Mouse (Mus musculus) adrenal gland, adult (tissue): ENCODE measurements at regions not wholly inside any gene's neighbourhood (a gene's known extent, or its start where the extent isn't known, plus 50 kb on each side); places are given as distances from the start of the nearest gene placed in this dataset.

Experiments
- DNase-seq, 2 experiments: peaks; one replicate each; pipeline ENCODE4 v3.0.0; 2022 to 2023; ENCODE audit warnings: low spot score in 1 of 2; ENCODE audit not compliant: inconsistent age in 2 of 2

DNA sequence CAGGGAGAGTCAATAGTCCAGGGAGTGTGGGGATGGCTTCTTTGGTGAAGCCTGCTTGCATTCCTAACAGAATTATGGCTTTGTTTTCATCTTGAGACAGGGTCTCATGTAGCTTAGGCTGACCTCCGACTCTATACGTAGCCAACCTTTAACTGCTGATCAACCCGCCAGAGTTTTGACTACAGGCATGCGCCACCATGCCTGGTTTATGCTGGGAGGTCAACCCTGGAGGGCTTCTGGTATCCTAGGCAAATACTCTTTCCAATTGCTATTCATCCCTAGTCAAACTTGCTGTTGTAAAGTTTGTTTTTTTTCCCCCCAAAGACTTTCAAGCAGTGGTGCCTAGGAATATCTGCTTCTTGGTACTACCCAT, 127.3 kb upstream of the Adgrl2 start:
- no peak for DNase-seq

DNA sequence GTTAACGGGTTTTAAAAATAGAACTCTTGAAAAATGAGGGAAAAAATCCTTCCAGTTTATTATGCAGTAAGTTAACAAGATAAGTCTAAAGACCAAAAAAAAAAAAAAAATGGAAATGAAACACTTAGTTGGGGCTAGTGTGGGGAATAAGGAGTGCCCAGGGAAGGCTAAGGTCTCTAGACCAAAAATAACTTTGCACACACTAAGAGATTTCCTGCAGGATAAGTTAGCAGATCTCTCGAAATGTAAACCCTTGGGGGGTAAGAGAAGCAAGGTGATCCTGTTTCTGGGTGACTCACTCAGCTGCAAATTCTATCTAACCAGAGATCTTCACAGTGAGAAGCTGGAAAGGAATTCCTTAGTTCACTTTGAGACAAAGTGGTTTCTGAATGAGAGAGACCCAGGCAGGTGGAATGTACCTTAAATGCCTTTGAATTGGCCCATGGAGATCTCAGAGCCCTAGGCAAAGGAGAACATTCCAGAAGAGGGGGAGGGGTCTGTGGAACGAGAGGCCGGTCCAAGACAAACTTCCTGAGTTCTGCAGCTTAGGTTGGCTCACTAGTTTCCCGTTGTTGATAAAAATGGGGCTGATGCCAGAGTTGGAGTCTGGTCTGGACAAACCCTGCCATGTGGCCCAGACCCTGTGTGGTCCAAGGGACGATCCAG, 126.8 kb upstream of the Adgrl2 start:
- DNase-seq: peak in 1 of 2 experiments; percentile 9

DNA sequence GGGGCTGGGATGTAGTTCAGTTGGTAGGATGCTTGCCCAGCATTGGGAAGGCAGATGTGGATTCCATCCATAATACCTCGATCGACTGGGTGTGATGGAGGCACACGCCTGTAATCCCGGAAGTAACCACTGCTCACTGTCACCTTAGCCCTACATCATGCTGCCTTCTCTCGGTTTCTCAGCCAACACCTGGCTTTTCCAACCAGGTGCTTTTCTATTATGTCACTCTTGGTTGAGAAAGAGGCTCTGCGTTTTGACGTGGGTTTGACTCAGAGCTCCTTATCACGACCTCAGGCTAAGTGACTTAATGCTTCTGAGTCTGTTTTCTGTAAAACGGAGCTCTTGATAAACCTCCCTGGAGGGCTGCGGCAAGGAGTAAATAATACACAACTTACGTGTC, 126.2 kb upstream of the Adgrl2 start:
- DNase-seq: no peak

DNA sequence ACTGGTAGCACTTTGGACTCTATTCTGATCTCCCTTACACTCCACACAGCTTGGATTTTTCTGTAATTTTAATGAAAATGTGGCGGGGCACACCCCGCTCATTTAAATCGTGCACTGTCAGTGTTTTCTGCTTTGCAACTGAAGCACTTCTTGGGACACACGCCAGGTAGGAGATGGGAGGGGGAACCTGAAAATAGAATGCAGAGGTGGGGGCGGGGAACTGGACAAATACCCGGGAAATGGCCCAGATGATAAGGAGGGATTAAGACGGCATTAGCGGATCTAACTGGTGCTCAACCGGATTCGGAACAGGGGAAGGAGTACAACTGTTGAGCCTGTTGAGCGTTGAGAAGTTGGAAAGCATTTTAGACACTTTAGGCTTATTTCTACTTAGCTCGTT, 125.5 kb upstream of the Adgrl2 start:
- no peak for DNase-seq

DNA sequence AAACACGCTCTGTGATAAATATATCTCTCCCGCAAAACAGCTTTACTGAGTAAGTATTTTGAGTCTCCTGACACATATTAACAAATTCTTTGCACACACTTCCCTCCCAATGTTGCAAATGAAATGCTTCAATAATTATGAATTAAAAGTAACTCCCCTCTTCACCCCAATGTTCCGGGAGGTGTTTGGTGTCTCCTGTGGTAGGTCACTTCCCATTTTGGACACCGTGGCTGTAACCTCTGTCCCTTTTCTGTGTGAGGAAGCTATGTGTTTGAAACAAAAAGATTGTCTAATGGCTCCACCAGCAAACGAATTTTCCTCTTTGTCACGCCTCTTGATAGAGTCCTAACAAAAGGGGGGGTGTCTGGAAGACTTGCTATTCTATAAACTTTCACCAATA, 122.5 kb upstream of the Adgrl2 start:
- no peak for DNase-seq

DNA sequence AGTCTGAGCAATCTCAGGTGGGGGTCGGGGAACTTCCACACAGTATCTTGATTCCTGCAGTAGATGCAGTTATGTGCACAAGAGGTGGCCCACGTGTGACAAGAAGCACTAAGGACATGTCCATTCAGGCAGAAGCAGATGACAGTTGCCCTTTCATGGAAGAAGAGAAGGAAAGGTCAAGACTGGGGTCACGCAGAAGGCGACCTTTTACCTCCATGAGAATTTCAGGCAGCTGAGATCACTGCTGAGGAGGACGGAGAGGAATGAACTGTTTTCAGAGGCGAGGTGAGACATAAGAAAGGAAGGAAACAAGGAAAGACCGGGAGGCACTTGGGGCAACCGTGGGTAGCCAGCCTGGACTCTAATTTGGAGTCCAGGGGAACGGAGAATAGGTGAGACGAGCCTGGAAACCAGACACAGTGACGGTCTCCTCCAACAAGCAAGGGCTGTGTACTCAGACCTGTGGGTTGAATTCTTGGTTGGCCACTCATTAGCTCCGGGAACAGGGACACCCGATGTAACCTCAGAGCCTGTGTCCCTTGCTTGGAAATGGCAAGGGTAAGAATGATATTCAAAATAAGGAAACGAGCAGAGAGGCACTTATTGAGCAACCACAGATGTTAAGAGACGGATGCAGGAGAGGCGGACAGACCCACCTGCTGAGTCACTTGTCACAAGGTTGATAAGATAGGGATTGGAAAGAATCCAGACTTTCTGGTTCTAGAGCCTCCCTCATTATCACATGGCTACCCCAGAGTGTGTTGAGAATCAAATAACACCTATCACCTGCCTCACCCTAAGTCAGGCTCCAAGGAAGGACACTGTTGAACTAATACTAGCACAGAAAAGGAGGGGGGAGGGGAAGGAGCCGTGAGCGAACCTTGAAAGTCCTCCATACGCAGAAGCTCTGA, 121.4 kb upstream of the Adgrl2 start:
- peak; percentile 25 to 87 for DNase-seq

DNA sequence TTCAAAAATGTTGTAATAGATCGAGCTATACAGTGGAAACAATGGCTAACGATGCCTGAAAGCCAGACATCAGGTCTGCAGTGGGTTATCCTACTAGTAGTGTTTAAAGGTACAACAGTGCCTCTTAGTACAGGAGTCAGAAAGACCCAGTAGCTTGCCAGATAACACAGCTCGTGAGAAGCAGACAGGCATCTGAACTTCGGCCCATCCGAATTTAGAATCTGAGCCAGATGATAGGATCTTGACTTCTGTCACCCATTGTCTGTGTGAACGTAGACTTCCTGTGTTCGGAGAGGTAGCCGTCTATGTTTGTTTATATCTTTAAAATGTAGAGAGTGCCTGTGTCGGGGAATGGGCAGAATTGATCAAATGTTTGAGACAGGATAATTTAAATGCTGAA, 120.5 kb upstream of the Adgrl2 start:
- DNase-seq: no peak

DNA sequence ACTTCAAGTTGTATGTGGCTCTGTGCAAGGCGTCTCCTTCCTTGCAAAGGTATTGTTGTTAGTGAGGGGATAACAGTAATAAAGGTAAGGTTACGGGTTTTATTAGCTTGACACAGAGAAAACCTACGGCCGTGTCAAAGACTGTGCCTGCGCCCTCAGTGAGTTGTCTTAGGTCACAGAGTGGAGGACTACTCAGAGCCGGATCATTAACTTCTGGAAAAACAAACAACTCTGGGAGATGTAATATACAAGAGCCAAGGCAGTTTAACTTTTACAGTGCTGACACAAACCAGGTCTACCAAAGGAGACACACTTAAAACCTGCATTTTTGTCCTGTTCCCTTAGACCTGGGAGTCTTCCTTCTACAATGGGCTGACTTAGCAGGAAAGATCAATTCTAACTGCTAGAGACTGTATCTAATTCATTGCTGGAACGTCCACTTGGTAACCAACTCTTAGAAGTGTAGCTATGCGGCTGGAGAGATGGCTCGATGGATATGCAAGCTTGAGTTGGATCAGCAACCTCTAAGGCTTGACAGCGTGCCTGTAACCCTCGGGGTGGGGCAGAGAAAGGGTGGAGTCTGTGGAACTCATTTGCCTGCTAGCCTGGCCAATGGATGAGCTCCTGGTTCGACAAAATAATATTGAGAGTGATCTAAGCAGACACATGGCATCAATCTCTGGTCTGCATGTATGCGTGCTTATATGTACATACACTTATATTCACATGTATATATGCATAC, 115.5 kb upstream of the Adgrl2 start:
- no peak for DNase-seq

DNA sequence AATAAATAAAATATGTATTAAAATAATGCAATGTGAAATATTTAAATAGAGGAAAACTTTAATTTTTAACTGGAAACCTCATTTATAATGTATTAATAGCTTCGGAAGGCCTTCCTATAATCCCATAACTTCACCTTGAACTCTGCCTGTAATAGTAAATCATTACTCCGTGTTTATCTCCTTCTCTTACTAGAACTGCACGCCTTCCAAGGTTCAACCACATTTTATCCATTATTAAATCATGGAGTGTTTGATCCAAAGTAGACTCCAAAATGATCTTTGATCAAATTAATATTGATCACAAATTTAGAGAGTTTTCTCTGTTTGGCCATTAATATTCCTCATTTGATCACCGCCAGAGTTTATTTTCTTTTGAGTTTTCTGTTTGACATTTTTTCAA, 114.8 kb upstream of the Adgrl2 start:
- no peak for DNase-seq

DNA sequence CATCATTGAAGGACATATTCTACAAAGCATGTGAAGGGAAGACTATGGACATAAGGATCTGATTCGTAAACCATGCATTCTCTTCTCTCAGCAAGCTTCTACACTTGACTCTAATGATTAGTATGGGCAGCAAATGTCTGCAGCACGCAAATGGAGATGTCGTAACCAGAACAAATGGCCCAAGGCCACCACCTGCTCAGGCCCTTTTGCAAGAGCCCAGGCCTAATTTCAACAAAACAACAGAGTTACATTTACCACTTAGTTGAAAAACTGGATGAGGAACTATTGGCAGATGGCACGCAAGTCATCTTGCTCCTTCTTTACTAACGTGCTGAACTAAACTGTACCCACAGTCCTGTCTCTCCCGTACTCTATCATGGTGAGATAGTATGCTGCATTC, 113.7 kb upstream of the Adgrl2 start:
- DNase-seq: peak in 1 of 2 experiments; percentile 69

DNA sequence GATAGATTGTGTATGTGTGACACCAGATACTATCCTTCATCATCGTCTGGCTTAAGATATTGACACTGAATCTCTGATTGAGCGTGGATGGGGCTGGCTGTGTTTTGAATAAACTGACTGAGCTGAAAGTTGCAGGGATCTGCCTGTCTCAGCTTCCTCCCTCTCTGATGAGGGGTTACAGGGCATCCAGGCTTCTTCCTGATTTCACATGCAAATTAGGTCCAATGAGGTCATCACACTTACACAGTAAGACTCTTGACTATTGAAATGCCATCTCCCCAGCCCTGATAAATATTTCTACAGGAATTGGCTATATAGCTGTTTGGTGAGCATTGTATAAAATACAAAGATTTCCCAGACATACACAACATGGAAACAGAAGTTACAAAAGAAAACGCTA, 113.1 kb upstream of the Adgrl2 start:
- no peak for DNase-seq

DNA sequence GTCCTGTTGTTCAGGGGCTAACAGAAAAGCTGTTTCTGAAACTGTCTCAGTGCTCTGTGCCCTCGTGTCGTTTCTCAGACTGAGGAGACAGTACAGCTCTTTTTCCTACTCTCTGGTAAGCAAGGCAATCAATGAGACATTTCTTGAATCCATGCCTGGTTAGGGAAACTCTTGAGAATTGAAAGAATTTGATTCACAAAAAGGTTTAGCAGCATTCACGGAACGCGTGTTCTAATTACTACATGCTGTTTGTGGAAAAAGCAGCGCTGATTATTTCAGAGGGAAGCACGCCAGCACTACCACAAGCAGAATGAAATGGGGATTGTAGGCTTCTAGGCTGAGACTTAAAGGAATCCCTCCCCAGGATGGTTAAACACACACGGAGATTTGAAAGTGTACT, 112.5 kb upstream of the Adgrl2 start:
- no peak for DNase-seq

DNA sequence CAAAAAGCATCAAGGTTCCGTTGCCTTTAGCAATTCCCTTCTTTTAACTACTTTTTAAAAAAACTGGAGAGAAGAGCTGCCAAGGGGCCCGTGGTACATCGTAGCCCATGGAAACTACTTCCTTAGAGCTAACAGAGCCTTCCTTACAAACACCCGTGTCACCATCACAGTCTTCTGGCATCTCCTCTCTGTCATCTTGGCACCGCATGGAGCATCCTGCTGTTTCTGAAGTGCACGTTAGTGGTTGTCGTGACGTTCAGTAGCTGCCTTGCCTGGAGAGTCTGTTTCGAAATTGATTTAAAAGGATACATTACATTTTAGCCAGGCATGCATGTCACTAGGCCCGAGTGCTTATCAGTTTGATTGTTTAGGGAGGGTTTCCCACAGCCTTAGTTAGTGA, 111.4 kb upstream of the Adgrl2 start:
- DNase-seq: no peak

DNA sequence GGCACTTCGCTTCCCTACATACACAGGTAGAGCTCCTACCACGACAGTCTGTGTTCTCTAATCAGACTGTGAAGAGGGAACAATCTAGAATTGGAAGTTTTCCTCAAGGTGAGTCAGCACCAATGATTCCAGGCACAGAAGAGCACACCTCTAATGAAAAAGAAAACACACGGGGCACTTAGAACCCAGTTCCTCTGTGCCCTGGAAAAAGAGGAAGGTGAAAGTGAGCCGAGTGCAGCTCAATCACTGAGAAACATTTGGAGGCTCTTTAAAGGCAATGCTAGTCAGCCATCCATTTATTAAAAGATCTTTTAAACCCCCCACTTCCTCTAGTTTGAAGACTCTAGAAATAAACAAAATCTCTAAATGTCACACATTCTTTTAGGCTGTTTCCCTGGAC, 108.4 kb upstream of the Adgrl2 start:
- no peak for DNase-seq

DNA sequence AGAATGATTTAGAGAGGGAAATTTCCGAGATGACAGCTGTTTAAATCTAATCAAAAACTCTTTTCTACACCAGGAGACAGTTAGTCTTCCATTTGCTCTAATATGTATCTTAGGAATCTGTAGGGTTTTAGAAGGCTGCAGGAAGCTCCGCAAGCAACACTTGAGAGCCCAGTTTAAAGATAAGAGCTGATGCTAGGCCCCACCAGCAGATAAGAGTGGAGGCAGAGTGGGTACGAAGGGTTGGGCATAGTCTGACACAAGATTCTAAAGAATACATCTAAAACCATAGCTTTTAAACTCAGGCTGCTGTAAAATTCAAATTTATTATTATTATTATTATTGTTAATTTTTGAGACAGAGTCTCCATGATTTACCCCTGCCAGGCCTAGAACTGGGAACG, 106.7 kb upstream of the Adgrl2 start:
- no peak for DNase-seq

DNA sequence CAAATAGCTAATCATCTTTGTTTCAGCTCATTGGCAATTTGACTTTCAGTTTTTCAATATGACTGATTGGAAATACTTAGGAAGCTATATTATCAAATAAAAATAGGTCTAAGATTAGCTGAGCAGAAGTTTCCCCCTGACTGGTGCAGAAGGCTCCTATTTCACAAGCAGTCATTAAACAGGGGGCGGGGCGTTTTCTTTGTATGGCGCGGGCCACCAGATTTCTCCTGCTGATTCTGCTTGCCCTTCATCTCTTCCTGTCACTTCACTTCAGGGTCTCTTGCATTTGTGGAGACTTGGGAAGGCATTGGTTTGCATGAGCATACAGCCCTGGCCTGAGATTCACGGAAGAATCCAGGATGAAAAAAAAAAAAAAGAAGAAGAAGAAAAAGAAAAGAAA, 102.3 kb upstream of the Adgrl2 start:
- no peak for DNase-seq

DNA sequence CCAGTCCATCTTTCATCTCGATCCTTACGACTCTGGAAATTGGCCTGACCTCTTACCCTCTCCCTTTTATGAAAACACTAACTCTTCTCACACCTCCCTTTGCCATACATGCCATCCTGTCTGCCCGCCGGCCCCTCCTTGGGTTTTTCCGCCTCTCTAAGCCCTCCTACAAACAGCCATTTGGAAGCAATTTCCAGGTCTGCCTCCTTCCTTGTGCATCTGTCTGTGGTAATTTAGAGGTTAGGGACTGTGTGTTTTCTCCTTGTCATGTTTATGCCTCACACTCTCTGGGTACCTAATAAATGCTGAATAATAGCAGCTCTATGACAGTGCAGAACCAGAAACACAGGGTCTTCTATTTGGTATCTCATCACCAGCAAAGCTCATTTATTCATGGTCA, 99.7 kb upstream of the Adgrl2 start:
- DNase-seq: no peak

DNA sequence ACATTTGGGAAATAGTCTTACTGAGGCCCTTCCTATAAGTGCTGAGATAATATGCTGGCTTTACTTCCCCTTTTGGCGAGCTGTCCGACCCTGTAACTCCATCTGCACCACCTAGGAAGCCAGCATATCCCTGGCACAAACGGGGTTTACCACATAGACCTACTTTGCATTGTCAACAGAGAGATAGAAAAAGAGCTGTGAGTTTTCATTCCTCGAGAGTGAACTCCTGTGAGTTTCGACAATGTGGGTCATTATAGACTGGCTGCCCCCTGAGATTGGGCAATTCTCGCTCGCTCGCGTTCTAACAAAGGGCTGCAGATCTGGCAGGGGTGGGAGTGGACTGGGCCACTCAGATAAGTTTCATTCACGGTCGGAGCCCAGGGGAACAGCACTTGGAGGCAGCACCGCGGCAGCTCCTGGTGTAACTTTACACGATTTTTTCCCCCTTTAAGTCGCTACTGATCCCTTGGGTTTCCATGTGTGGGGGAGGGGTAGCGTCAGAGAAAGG, 98.3 kb upstream of the Adgrl2 start:
- DNase-seq: no peak

DNA sequence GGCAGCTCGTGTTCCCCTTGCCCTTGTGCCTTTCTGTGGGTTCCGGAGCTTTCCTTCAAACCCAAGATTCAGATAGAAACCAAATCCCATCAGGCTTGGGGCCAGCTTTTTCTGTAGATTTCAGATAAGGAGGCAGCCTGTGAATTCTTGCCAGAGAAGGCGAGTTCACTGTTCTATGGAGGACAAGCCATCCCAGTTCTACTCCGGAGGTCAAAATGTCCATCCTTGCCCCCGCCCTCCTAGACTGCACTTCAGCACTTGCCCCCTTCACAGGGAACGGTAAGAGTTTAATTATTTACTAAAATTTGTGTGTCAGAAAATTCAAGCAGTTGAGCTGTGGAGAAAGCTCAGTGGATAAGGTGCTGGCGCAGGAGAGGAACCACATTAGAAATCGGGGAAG, 97.1 kb upstream of the Adgrl2 start:
- DNase-seq: peak in 1 of 2 experiments; percentile 52

DNA sequence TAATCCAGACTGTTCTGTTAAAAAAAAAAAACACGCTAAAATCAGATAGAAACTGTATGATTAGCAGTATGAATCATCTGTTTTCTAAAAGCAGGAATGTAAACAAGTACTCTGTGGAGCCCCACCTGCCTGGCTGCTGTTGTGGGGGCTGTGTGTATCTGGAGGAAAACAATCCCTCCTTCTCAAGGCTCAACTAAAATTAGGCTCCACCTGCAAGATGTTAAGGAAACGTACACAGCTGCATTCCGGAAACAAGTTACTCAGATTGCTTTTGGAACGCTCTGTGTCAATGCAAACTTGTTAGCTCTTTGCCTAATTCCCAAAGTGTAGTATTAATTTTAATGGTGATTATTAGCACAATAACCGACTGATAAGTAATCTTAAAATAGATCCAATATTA, 96.3 kb upstream of the Adgrl2 start:
- no peak for DNase-seq

DNA sequence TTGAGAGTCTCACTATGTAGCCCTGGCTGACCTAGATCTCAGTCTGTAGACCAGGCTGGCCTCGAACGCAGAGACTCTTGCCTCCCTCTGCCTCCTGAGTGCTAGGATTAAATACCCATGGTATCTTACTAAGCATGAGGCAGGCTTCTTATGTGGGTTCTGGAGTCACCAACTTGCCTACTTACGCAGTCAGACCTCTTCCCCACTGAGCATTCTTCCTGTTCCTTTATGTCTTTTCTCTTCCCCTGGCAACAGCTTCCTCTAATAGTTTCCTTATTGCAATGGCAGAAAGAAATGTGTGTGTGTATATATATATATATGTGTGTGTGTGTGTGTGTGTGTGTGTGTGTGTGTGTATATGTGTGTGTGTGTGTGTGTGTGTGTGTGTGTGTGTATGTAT, 95.7 kb upstream of the Adgrl2 start:
- no peak for DNase-seq
